Mouse (Mus musculus) liver, postnatal 0 days (tissue): ENCODE results near the gene Wdr4. TPM values are rescaled to one million over a fixed set of nuclear protein-coding genes. Genes with fewer than 3 reads are reported as not detected.

Source experiments
- ATAC-seq: fragments of 200-750 bp; cut with Nextera tagmentation; 2 replicates; pipeline ENCODE4 v1.8.0; 2017; ENCODE audit warnings: mild to moderate bottlenecking, moderate library complexity
- DNase-seq: peaks from one replicate; pipeline ENCODE4 v3.0.0-alpha.2; 2016
- H3K27ac ChIP-seq: fragments of 300-500 bp; sonication (generic); 2 replicates; pipeline ENCODE4 v1.5.1; 2014; ENCODE audit warnings: antibody characterized with exemption, moderate library complexity, mild to moderate bottlenecking, low read depth
- H3K27me3 ChIP-seq: fragments of 300-500 bp; sonication (generic); 2 replicates; pipeline ENCODE4 v1.6.1; 2014; ENCODE audit warnings: low read length, control low read depth, mixed read lengths; ENCODE audit not compliant: insufficient read depth
- H3K36me3 ChIP-seq: fragments of 300-500 bp; sonication (generic); replicated peaks from 2 replicates; pipeline ENCODE4 v1.6.1; 2014; ENCODE audit warnings: mild to moderate bottlenecking, control low read depth, low read length, moderate library complexity, mixed read lengths; ENCODE audit not compliant: insufficient read depth
- H3K4me1 ChIP-seq: fragments of 300-500 bp; sonication (generic); 2 replicates; pipeline ENCODE4 v1.6.1; 2014; ENCODE audit warnings: antibody characterized with exemption, mild to moderate bottlenecking, control low read depth; ENCODE audit not compliant: insufficient read depth
- H3K4me2 ChIP-seq: fragments of 300-500 bp; sonication (generic); 2 replicates; pipeline ENCODE4 v1.6.1; 2014; ENCODE audit warnings: low read depth, mild to moderate bottlenecking, low read length, moderate library complexity, mixed read lengths
- H3K4me3 ChIP-seq: fragments of 300-500 bp; sonication (generic); 2 replicates; pipeline ENCODE4 v1.5.1; 2014; ENCODE audit warnings: low read depth, low read length
- H3K9ac ChIP-seq: fragments of 300-500 bp; sonication (generic); replicated peaks from 2 replicates; pipeline ENCODE4 v1.6.1; 2014; ENCODE audit warnings: mild to moderate bottlenecking, moderate library complexity
- H3K9me3 ChIP-seq: fragments of 300-500 bp; sonication (generic); 2 replicates; pipeline ENCODE4 v1.6.1; 2016; ENCODE audit warnings: mild to moderate bottlenecking, control low read depth, low read length, mixed read lengths
- CTCF ChIP-seq: sonication (generic); IDR thresholded peaks from 2 replicates; pipeline ENCODE4 v1.5.1; 2016; ENCODE audit warnings: antibody characterized with exemption, low read depth
- EP300 ChIP-seq: IDR thresholded peaks from 2 replicates; pipeline ENCODE4 v1.6.1; 2016; ENCODE audit warnings: antibody characterized with exemption, low read depth, mild to moderate bottlenecking
- WGBS: fragments of 180-500 bp; shearing (Covaris S2); extraction: QIAGEN DNeasy Blood & Tissue Kit; methylation state at CpG from one replicate; pipeline ENCODE4 v1.1.7; 2014; ENCODE audit not compliant: insufficient replicate concordance; 5-methylcytosine and 5-hydroxymethylcytosine counted together
- polyA plus RNA-seq: library from polyadenylated mRNA; unstranded; fragments of >200 nt; fragmentation: Nextera tagmentation; extraction: Ambion mirVana; gene quantifications from 2 replicates; pipeline ENCODE4 v1.2.1, GENCODE M21; 2015

The Wdr4 gene
- 8.9 and 10.0 TPM in 2 replicates for polyA plus RNA-seq

DNA sequence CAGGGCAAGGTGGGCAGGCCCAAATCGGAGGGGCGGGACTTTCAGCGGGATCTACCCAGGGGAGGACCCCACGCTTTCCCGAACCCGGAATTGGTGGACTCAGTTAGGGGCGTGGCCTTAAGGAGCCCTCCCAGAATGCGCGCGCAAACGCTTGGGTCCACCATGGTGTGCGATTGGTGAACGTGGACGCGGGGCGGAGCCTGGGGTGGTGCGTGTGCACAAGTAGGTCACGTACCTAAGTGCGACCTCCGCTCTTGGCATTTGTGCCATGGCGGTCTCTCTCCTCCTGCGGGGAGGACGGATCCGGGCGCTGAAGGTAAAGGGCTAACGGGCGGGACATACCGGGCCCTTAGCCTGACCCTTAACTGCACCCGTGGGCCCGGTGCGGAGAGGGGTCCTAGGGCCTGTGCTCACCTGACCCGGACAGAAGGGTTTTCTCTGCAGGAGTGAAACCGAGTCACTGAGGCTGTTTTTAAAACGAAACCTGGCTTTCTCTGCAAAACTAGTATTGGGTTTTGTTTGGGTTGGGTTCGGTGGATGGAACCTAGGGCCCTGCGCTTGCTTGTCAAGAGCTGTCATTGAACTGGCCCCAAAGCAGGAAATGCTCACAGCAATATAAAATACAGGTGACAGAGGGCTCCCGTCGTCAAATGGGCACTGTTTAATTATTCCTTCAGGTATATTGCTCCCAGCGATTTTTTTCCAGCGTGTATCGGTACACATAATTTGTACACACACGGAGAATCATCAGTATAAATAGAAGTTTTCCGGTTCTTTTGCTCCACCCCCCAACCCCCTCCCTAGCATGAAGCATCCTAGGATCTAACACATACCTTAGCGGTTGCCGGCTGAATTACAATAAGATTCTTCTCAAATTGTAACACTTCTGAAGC is at the start of gene Wdr4, which contains the start of gene Ndufv3:
Gene Wdr4, minus strand, starts transcription at position 35 of the 893 bp plus-strand sequence.
Gene Ndufv3, plus strand, starts transcription at position 170 of the 893 bp plus-strand sequence.
- peak within 1 kb of the TSS; percentile 82 for H3K27ac ChIP-seq
- WGBS, result under 1% methylated on average over 45 of the region's 45 CpGs

DNA sequence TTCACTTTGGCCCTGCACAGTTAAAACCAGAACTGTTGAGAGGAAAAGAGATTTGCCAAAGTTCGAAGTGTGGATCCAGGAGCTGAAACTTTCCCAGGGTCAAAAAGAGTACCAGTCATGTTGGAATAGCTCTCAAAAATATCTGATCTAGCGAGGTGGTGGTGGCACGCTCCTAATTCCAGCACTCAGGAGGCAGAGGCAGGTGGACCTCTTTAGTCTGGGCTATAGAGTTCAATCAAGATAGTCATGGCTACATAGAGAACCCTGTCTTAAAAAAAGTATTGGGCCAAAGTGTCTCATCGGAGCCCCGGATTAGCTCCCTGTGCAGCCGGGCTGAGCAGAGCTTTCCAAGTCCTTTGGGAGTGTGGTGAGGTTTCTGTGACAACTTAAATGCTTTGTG is 46.5 kb upstream of the Wdr4 start:
- no peak for TF ChIP-seq CTCF
- no peak for TF ChIP-seq EP300
- H3K9me3 ChIP-seq, result no peaks in the 10 kb centered on the region
- H3K27ac ChIP-seq, result 0 out of 2 replicates have a peak overlapping the region, but pooled peaks have one; percentile 99
- WGBS, result 69% methylated on average over 6 of the region's 6 CpGs
- no peaks in the 10 kb centered on the region for H3K36me3 ChIP-seq
- H3K27me3 ChIP-seq, result no peaks in the 10 kb centered on the region
- peaks cover 35% of the 10 kb centered on the region for H3K4me1 ChIP-seq
- peak overlapping the region; percentile 97 for H3K4me2 ChIP-seq
- no peak for ATAC-seq
- no peak for DNase-seq
- H3K4me3 ChIP-seq, result peak overlapping the region; percentile 91
- H3K9ac ChIP-seq, result peak overlapping the region; percentile 97

More for the DNA sequence above, at the start of gene Wdr4, which contains the start of gene Ndufv3:
- peak within 1 kb of the TSS; percentile 67 for H3K4me3 ChIP-seq
- peak within 1 kb of the TSS; percentile 78 for H3K4me2 ChIP-seq
- TF ChIP-seq CTCF, result no peak
- H3K27me3 ChIP-seq, result no peaks in the 10 kb centered on the region
- H3K36me3 ChIP-seq, result peaks cover 13% of the 10 kb centered on the region
- DNase-seq (peak; percentile 99), ATAC-seq (peak; percentile 99)
- peak within 1 kb of the TSS; percentile 77 for H3K9ac ChIP-seq
- no peaks in the 10 kb centered on the region for H3K9me3 ChIP-seq
- H3K4me1 ChIP-seq, result peaks cover 7% of the 10 kb centered on the region

DNA sequence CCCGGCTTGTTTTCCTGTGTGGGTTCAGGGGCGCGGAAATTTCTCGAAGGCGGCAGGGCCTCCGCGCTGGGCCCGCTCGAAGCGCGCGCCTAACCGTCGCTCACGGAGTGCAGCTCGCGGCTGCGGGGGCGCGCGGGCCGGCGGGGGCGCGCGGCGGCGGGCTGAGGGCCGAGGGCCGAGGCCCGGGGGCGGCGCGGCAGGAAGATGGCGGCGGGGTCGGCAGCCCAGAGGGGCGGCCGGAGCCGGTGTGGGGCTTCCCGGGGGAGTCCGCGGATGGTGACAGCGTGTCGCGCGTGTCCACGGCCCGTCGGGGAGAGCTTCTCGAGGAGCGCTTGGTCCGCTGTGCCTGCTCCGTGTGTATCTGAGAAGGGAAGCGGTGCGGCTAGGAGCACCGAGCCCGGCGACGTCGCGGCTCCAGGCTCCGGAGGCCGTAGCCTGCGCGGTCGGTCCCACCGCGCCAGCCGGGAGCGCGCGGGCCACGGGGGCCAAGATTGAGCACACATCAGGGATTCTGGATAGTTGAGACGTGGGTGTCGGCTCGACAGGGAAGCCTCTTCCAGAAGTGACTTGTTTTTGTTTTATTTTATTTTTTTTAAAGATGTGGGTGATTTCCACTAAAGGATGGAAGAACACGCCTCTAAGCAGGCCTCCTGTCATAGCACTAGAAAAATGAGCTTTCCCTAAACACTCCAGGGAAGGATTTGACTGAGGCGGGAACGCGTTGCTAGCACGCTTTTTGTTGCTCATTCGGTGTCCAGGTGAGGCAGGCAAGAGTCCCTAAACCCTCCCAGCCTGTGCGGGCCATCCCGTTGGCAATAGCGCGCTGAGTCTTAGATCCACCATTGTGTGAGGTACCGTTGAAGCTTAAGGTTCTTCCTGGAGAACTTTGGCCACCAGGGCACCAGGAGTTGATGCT is 45.6 kb upstream of the Wdr4 start:
- H3K4me1 ChIP-seq, result peaks cover 35% of the 10 kb centered on the region
- peak overlapping the region; percentile 97 for H3K4me2 ChIP-seq
- no peaks in the 10 kb centered on the region for H3K27me3 ChIP-seq
- no peak for TF ChIP-seq EP300
- TF ChIP-seq CTCF, result no peak
- WGBS, result under 1% methylated on average over 67 of the region's 88 CpGs
- ATAC-seq (peak; percentile 31), DNase-seq (peak; percentile 45)
- peak overlapping the region; percentile 91 for H3K4me3 ChIP-seq
- peak overlapping the region; percentile 97 for H3K9ac ChIP-seq
- H3K9me3 ChIP-seq, result no peaks in the 10 kb centered on the region
- H3K27ac ChIP-seq, result peak overlapping the region; percentile 99
- H3K36me3 ChIP-seq, result no peaks in the 10 kb centered on the region

- H3K9me3 ChIP-seq, result no peaks in the 10 kb centered on the region
- peak overlapping the region; percentile 97 for H3K4me2 ChIP-seq
- peak overlapping the region; percentile 99 for H3K27ac ChIP-seq
- DNase-seq (no peak), ATAC-seq (no peak)
- H3K36me3 ChIP-seq, result no peaks in the 10 kb centered on the region
- H3K4me1 ChIP-seq, result peaks cover 35% of the 10 kb centered on the region
- 0% methylated on average over 4 of the region's 44 CpGs for WGBS
- peak overlapping the region; percentile 97 for H3K9ac ChIP-seq
- H3K27me3 ChIP-seq, result no peaks in the 10 kb centered on the region
- TF ChIP-seq CTCF, result no peak
- TF ChIP-seq EP300, result no peak
- H3K4me3 ChIP-seq, result peak overlapping the region; percentile 91
Measured at GRCm38 (mm10) chr17:31564858-31565140, 45.0 kb upstream of the Wdr4 start.

DNA sequence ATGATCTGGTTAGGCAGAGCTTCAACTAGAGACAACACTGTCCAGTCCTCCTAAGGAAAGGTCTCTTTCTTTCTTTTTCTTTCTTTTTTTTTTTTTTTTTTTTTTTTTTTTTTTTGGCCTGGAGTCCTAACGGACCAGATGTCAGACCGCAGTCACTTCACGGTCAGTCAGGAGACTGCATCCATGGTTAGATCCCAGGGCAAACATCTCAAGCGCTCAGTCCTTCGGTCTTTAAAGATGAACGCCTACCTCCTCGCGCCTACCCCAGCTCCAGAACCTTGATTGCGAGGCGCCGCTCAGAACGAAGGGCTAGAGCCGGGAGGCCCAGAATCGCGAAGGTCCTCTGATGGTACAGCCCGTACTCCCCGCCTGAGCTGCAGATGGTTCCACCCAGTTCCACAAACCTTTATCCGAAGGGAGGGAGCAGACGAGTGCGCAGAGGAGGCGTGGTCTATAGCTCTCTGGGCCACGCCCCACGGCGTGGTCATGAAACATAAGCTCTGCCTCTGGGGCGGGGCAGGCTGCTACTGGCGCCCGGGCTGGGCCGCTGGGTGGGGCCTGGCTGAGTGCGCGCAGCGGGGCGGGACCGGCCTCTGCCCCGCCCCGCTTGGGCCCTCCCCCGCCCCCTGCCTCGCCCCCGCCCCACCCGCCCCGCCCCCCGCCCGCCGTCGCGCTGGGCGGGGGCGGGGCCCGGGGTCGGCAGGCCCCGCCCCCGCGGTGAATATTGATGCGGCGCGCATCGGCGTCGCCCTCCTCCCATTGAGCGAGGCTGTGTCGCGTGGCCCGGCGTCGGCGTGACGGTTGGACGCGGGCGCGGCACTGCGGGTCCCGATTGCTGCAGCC is 44.5 kb upstream of the Wdr4 start, which contains the start of gene Pknox1:
Gene Pknox1, plus strand, starts transcription at position 720 of the 843 bp plus-strand sequence.
- DNase-seq (peak; percentile 99), ATAC-seq (peak; percentile 92)
- WGBS, result under 1% methylated on average over 41 of the region's 72 CpGs
- Histone ChIP-seq H3K9ac (peak within 1 kb of the TSS; percentile 97), H3K36me3 (no peaks in the 10 kb centered on the region), H3K4me1 (peaks cover 32% of the 10 kb centered on the region), H3K27ac (peak within 1 kb of the TSS; percentile 99), H3K27me3 (no peaks in the 10 kb centered on the region), H3K4me2 (peak within 1 kb of the TSS; percentile 97), H3K4me3 (peak within 1 kb of the TSS; percentile 91), H3K9me3 (no peaks in the 10 kb centered on the region)
- no peak for TF ChIP-seq CTCF
- TF ChIP-seq EP300, result no peak
